Mouse (Mus musculus): ENCODE measurements around the gene Tmem274. TPM values are rescaled to one million over a fixed set of nuclear protein-coding genes. Genes with fewer than 3 reads are reported as not detected.

Gene Tmem274
- not detected in 2 replicates for polyA plus RNA-seq (2012; rRNA removed)

GRCm38 (mm10) chr4:149477078-149477477 is at the start of gene Tmem274:
TSS of gene Tmem274 (plus strand) at chr4:149477378.

GRCm38 (mm10) chr4:149454879-149455278 is 22.3 kb upstream of the Tmem274 start, which contains the start of gene Rbp7:
TSS of gene Rbp7 (minus strand) at chr4:149454978.

DNA sequence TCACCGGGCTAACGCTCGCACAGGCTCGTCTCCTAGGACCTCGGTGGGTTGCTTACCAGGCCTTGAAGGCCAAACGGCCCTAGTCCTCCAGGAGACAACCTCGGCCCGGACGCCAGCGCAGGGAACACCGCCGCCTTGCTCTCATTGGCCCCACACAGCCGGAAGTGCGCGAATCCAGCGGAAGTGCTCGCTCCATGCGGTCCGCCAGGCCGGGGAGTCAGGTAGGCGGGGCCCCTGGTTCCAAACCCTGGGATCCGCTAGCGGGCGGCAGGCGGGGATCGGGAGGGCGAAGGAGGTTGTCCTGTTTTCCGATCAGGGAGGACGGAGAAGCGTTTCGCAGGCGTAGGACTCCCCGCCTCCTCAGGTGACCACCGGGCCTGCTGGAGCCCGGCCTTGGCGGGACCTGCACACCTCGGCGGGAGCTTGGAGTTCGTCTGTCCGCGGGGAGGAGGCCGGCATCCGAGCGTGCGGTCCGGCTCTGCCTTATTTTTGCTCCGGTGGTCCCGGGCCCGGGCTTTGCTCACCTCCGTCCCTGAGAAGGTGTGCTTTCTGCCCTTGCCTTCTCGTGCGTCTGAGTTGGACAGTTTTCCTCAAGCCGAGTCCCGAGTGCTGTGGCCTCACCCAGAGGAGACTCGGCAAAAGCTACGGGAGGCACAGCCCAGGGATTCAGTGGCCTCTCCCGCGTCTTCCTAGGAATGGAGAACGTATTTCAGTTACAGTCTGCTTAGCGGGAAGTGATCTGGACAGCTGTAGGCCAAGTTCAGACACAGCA is 8.1 kb downstream of the Tmem274 start, which contains the start of the genes Nmnat1 and Lzic:
Nmnat1 (minus strand) TSS at position 150 of the 772 bp plus-strand sequence.
Lzic (plus strand) TSS at position 177 of the 772 bp plus-strand sequence.

GRCm38 (mm10) chr4:149517868-149518340 is 40.7 kb downstream of the Tmem274 start, which contains the start of gene Ctnnbip1:
TSS of gene Ctnnbip1 (plus strand) at chr4:149518236.

Other genes starting within 250 kb of the Tmem274 start
- gene Kif1b, start 169.7 kb upstream of the Tmem274 start, polyA plus RNA-seq (2012; rRNA removed): 6.7 and 10.9 TPM in 2 replicates
- 20.8 and 26.4 TPM in 2 replicates for gene Ube4b, start 50.6 kb upstream of the Tmem274 start, polyA plus RNA-seq (2012; rRNA removed)
- 3.5 and 8.3 TPM in 2 replicates for gene Rbp7, start 22.4 kb upstream of the Tmem274 start, polyA plus RNA-seq (2012; rRNA removed)
- gene Nmnat1, start 7.8 kb downstream of the Tmem274 start, polyA plus RNA-seq (2012; rRNA removed): 2.8 and 3.1 TPM in 2 replicates
- gene Lzic, start 7.9 kb downstream of the Tmem274 start, polyA plus RNA-seq (2012; rRNA removed): 5.1 and 8.1 TPM in 2 replicates
- gene Ctnnbip1, start 40.9 kb downstream of the Tmem274 start, polyA plus RNA-seq (2012; rRNA removed): 11.5 and 17.2 TPM in 2 replicates
- gene Clstn1, start 109.1 kb downstream of the Tmem274 start, polyA plus RNA-seq (2012; rRNA removed): 27.0 and 27.3 TPM in 2 replicates
- gene Pik3cd, start 225.2 kb downstream of the Tmem274 start, polyA plus RNA-seq (2012; rRNA removed): 1.8 and 2.7 TPM in 2 replicates

Data from stomach, adult 2 months (tissue).